Mouse (Mus musculus) mouse trophoblast stem cell (cell line): ENCODE measurements around the gene Kras.

ENCODE experiments used
- in situ Hi-C, 2 experiments: fragments of 300-500 bp; cut with MseI, MboI; formaldehyde crosslinking; loops; 2 replicates in 1 of 2; 3 replicates in 1 of 2; pipeline ENCODE4 v1.15.1; 2025

The Kras gene

GRCm38 (mm10) chr6:145249291-145250184 is 501 bp downstream of the Kras start:
- in situ Hi-C loops: no loop called here

- in situ Hi-C loops: no loop called here
These were observed 2.2 kb downstream of the Kras start for GRCm38 (mm10) chr6:145247886-145248285.

GRCm38 (mm10) chr6:145246841-145247240 is 3.2 kb downstream of the Kras start:
- in situ Hi-C loops: no loop called here

- in situ Hi-C loops: loop anchor here (5.0 kb wide), 1 partner anchor 100 kb away; no protein-coding TSS in a partner anchor
These were observed 7.5 kb downstream of the Kras start for GRCm38 (mm10) chr6:145242521-145242920.

GRCm38 (mm10) chr6:145240285-145240684 is 9.8 kb downstream of the Kras start:
- in situ Hi-C loops: loop anchor here (5.0 kb wide), 1 partner anchor 102 kb away; no protein-coding TSS in a partner anchor

- in situ Hi-C loops: no loop called here
These were observed 12.9 kb downstream of the Kras start for GRCm38 (mm10) chr6:145237148-145237547.

GRCm38 (mm10) chr6:145235367-145235766 is 14.7 kb downstream of the Kras start:
- in situ Hi-C loops: no loop called here

- in situ Hi-C loops: no loop called here
These were observed 15.6 kb downstream of the Kras start for GRCm38 (mm10) chr6:145234391-145234790.

GRCm38 (mm10) chr6:145226296-145226695 is 23.7 kb downstream of the Kras start:
- in situ Hi-C loops: no loop called here

- in situ Hi-C loops: no loop called here
These were observed 25.8 kb downstream of the Kras start for GRCm38 (mm10) chr6:145224246-145224645.

GRCm38 (mm10) chr6:145215826-145216225 is 34.2 kb downstream of the Kras start:
- in situ Hi-C loops: no loop called here

- in situ Hi-C loops: no loop called here
These were observed 36.1 kb downstream of the Kras start for GRCm38 (mm10) chr6:145213916-145214315.

- in situ Hi-C loops: no loop called here
These were observed 38.4 kb downstream of the Kras start for GRCm38 (mm10) chr6:145211376-145212305.

- in situ Hi-C loops: no loop called here
These were observed 39.2 kb downstream of the Kras start, which contains the start of the genes Casc1 and Etfrf1 for GRCm38 (mm10) chr6:145210816-145211338. Casc1 (minus strand) TSS chr6:145211005. Etfrf1 (plus strand) TSS chr6:145211134.

GRCm38 (mm10) chr6:145210056-145210680 is 39.9 kb downstream of the Kras start:
- in situ Hi-C loops: no loop called here

- in situ Hi-C loops: no loop called here
These were observed 44.9 kb downstream of the Kras start for GRCm38 (mm10) chr6:145205142-145205541.

GRCm38 (mm10) chr6:145204440-145204839 is 45.6 kb downstream of the Kras start:
- in situ Hi-C loops: no loop called here

- in situ Hi-C loops: no loop called here
These were observed 47.5 kb downstream of the Kras start for GRCm38 (mm10) chr6:145202432-145203125.

GRCm38 (mm10) chr6:145197949-145198686 is 51.9 kb downstream of the Kras start:
- in situ Hi-C loops: no loop called here

GRCm38 (mm10) chr6:145193446-145193845 is 56.6 kb downstream of the Kras start:
- in situ Hi-C loops: no loop called here
